Mouse (Mus musculus) ES-E14 (cell line): Measurements from ENCODE around the gene Ncoa5.

Source experiments
- CHD2 ChIP-seq: IDR thresholded peaks from 2 replicates; pipeline ENCODE4 v1.6.1; 2014; ENCODE audit warnings: mild to moderate bottlenecking, low read depth, low read length, inconsistent platforms
- HCFC1 ChIP-seq: IDR thresholded peaks from 2 replicates; pipeline ENCODE4 v1.6.1; 2012; ENCODE audit warnings: low read length, inconsistent platforms, borderline replicate concordance; ENCODE audit not compliant: insufficient read depth
- MAFK ChIP-seq: IDR thresholded peaks from 2 replicates; pipeline ENCODE4 v1.6.1; 2014; ENCODE audit warnings: mild to moderate bottlenecking, low read depth, low read length, inconsistent platforms; ENCODE audit not compliant: insufficient read depth
- ZC3H11A ChIP-seq: IDR thresholded peaks from 2 replicates; pipeline ENCODE4 v1.6.1; 2012; ENCODE audit warnings: low read depth, mild to moderate bottlenecking, inconsistent platforms, low read length, borderline replicate concordance

DNA sequence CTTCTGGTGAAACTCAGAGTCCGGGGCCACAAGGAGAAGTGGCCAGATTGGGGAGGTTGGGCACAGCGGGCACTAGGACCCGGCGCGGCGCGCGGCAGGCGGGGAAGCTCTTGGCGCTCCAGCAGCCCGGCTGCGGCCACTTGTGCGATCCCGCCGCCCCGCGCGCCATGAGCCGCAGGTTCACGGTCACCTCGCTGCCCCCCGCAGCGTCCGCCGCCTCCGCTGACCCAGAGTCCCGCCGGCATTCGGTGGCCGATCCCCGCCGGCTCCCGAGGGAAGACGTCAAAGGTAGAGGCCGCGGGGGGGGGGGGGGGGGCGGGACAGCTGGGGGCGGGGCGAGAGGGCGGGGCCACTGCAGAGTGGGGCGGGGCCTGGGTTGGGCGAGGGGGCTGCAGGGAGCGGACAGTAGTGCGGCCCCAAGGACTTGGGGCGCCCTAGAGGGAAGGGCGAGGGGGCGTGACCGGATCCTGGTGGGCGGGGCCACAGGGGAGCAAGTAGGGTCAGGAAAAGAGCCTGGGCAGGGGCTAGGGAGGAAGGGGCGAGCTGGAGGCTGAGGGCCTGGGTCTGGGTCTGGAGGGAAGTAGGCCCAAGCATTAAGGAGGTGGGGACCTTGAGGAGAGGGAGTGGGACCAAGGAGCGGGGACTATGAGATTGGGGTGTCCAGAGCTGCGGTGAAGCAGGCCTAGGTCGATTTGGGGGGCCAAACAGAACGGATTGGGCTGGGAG lies 73.8 kb downstream of the Ncoa5 start, which contains the start of gene Slc12a5:
- TF ChIP-seq HCFC1 (no peak), ZC3H11A (no peak), CHD2 (no peak), MAFK (no peak)
